Mouse (Mus musculus) stomach, postnatal 0 days (tissue): ENCODE data around the gene Rbm6. TPM values are rescaled to one million over a fixed set of nuclear protein-coding genes. Genes with fewer than 3 reads are reported as not detected.

ENCODE experiments used
- ATAC-seq: fragments of 200-750 bp; cut with Nextera tagmentation; 2 replicates; pipeline ENCODE4 v1.8.0; 2017; ENCODE audit not compliant: low FRiP score, low TSS enrichment
- DNase-seq: peaks from one replicate; pipeline ENCODE4 v3.0.0-alpha.2; 2016; ENCODE audit warnings: low spot score
- H3K27ac ChIP-seq: fragments of 300-500 bp; sonication (generic); replicated peaks from 2 replicates; pipeline ENCODE4 v1.5.1; 2014; ENCODE audit warnings: mild to moderate bottlenecking, control low read depth
- H3K27me3 ChIP-seq: fragments of 300-500 bp; sonication (generic); 2 replicates; pipeline ENCODE4 v1.6.1; 2014; ENCODE audit warnings: low read length; ENCODE audit not compliant: control insufficient read depth, insufficient read depth
- H3K36me3 ChIP-seq: fragments of 300-500 bp; sonication (generic); 2 replicates; pipeline ENCODE4 v1.6.1; 2014; ENCODE audit warnings: low read length, mixed read lengths; ENCODE audit not compliant: control insufficient read depth, insufficient read depth
- H3K4me1 ChIP-seq: fragments of 300-500 bp; sonication (generic); replicated peaks from 2 replicates; pipeline ENCODE4 v1.6.1; 2014; ENCODE audit warnings: antibody characterized with exemption; ENCODE audit not compliant: control insufficient read depth, insufficient read depth
- H3K4me2 ChIP-seq: fragments of 300-500 bp; sonication (generic); replicated peaks from 2 replicates; pipeline ENCODE4 v1.6.1; 2014; ENCODE audit warnings: low read depth, mild to moderate bottlenecking, control low read depth, moderate library complexity
- H3K4me3 ChIP-seq: fragments of 300-500 bp; sonication (generic); 2 replicates; pipeline ENCODE4 v1.5.1; 2014; ENCODE audit warnings: low read depth, low read length, control low read depth
- H3K9ac ChIP-seq: fragments of 300-500 bp; sonication (generic); 2 replicates; pipeline ENCODE4 v1.6.1; 2014; ENCODE audit warnings: mild to moderate bottlenecking, low read length, control low read depth, mixed read lengths
- H3K9me3 ChIP-seq: fragments of 300-500 bp; sonication (generic); 2 replicates; pipeline ENCODE4 v1.6.1; 2016; ENCODE audit warnings: low read length; ENCODE audit not compliant: control insufficient read depth
- CTCF ChIP-seq: IDR thresholded peaks from 2 replicates; pipeline ENCODE4 v1.5.1; 2016; ENCODE audit warnings: antibody characterized with exemption, low read depth, mild to moderate bottlenecking, moderate library complexity
- EP300 ChIP-seq: optimal IDR thresholded peaks from 2 replicates; pipeline ENCODE3; 2016; ENCODE audit warnings: antibody characterized with exemption
- WGBS: fragments of 180-500 bp; shearing (Covaris S2); extraction: QIAGEN DNeasy Blood & Tissue Kit; methylation state at CpG from one replicate; pipeline ENCODE4 v1.1.7; 2014; 5-methylcytosine and 5-hydroxymethylcytosine counted together
- polyA plus RNA-seq: library from polyadenylated mRNA; unstranded; fragments of >200 nt; fragmentation: Nextera tagmentation; extraction: Ambion mirVana; gene quantifications from 2 replicates; pipeline ENCODE4 v1.2.1, GENCODE M21; 2015

Rbm6 gene
- polyA plus RNA-seq, 1 experiment from 2014 or later: 25.6 TPM

GRCm38 (mm10) chr9:107904726-107905125 is 31.7 kb upstream of the Rbm6 start:
- H3K27me3 ChIP-seq: no peaks in the 10 kb centered on the region
- peaks cover 2% of the 10 kb centered on the region; the same call in 1 of the 2 replicates for H3K36me3 ChIP-seq
- TF ChIP-seq CTCF (peak; percentile 99), EP300 (peak; percentile 47)
- H3K4me3 ChIP-seq: no peak overlapping the region
- ATAC-seq (peak; percentile 8; the same call in 1 of the 2 replicates), DNase-seq (peak; percentile 90)
- H3K4me1 ChIP-seq: peaks cover 9% of the 10 kb centered on the region; the same call in 1 of the 2 replicates
- 0% methylated on average over 4 of the region's 4 CpGs for WGBS
- H3K27ac ChIP-seq: peak overlapping the region; percentile 96
- no peak overlapping the region for H3K4me2 ChIP-seq
- no peaks in the 10 kb centered on the region for H3K9me3 ChIP-seq
- H3K9ac ChIP-seq: no peak overlapping the region

- TF ChIP-seq CTCF: no peak
- TF ChIP-seq EP300: no peak
- H3K4me1 ChIP-seq: peaks cover 9% of the 10 kb centered on the region; the same call in 1 of the 2 replicates
- H3K4me2 ChIP-seq: peak overlapping the region; percentile 37; the same call in 1 of the 2 replicates
- no peak overlapping the region for H3K27ac ChIP-seq
- peaks cover 6% of the 10 kb centered on the region; the same call in 1 of the 2 replicates for H3K36me3 ChIP-seq
- H3K9ac ChIP-seq: no peak overlapping the region
- no peaks in the 10 kb centered on the region for H3K9me3 ChIP-seq
- 0 out of 2 replicates have a peak overlapping the region, but pooled peaks have one; percentile 10 for H3K4me3 ChIP-seq
- WGBS: 37% methylated on average over 17 of the region's 17 CpGs
- ATAC-seq (no peak), DNase-seq (no peak)
- no peaks in the 10 kb centered on the region for H3K27me3 ChIP-seq
Measured at GRCm38 (mm10) chr9:107901627-107901914, 28.5 kb upstream of the Rbm6 start.

- peaks cover 6% of the 10 kb centered on the region; the same call in 1 of the 2 replicates for H3K36me3 ChIP-seq
- peak overlapping the region; percentile 37 for H3K4me2 ChIP-seq
- peak; percentile 50 for ATAC-seq
- peak; percentile 91 for DNase-seq
- H3K4me1 ChIP-seq: peaks cover 4% of the 10 kb centered on the region; the same call in 1 of the 2 replicates
- peak overlapping the region; percentile 10; the same call in 1 of the 2 replicates for H3K4me3 ChIP-seq
- no peak overlapping the region for H3K27ac ChIP-seq
- TF ChIP-seq CTCF: peak; percentile 81
- no peak for TF ChIP-seq EP300
- H3K9me3 ChIP-seq: no peaks in the 10 kb centered on the region
- no peak overlapping the region for H3K9ac ChIP-seq
- no peaks in the 10 kb centered on the region for H3K27me3 ChIP-seq
- WGBS: 23% methylated on average over 44 of the region's 44 CpGs
Measured at GRCm38 (mm10) chr9:107900840-107901626, 28.0 kb upstream of the Rbm6 start.

GRCm38 (mm10) chr9:107899855-107900254 is 26.8 kb upstream of the Rbm6 start:
- Histone ChIP-seq H3K9ac (no peak overlapping the region), H3K27me3 (no peaks in the 10 kb centered on the region), H3K4me3 (no peak overlapping the region), H3K4me2 (no peak overlapping the region), H3K36me3 (peaks cover 6% of the 10 kb centered on the region; the same call in 1 of the 2 replicates), H3K9me3 (no peaks in the 10 kb centered on the region), H3K27ac (no peak overlapping the region), H3K4me1 (no peaks in the 10 kb centered on the region)
- TF ChIP-seq EP300 (no peak), CTCF (no peak)
- 77% methylated on average over 12 of the region's 12 CpGs for WGBS
- ATAC-seq (no peak), DNase-seq (no peak)

- H3K9me3 ChIP-seq: no peaks in the 10 kb centered on the region
- H3K4me1 ChIP-seq: no peaks in the 10 kb centered on the region
- no peak for DNase-seq
- no peak overlapping the region for H3K9ac ChIP-seq
- no peak overlapping the region for H3K4me3 ChIP-seq
- H3K27ac ChIP-seq: no peak overlapping the region
- peaks cover 6% of the 10 kb centered on the region; the same call in 1 of the 2 replicates for H3K36me3 ChIP-seq
- no peak for ATAC-seq
- 88% methylated on average over 10 of the region's 10 CpGs for WGBS
- H3K4me2 ChIP-seq: no peak overlapping the region
- H3K27me3 ChIP-seq: no peaks in the 10 kb centered on the region
- no peak for TF ChIP-seq EP300
- no peak for TF ChIP-seq CTCF
Measured at GRCm38 (mm10) chr9:107898563-107898962, 25.5 kb upstream of the Rbm6 start.

GRCm38 (mm10) chr9:107891023-107891422 is 18.0 kb upstream of the Rbm6 start:
- TF ChIP-seq EP300: no peak
- peak; percentile 67 for TF ChIP-seq CTCF
- Histone ChIP-seq H3K4me3 (no peak overlapping the region), H3K27ac (no peak overlapping the region; the same call in 1 of the 2 replicates), H3K4me1 (peaks cover 4% of the 10 kb centered on the region; the same call in 1 of the 2 replicates), H3K9me3 (no peaks in the 10 kb centered on the region), H3K4me2 (no peak overlapping the region), H3K9ac (no peak overlapping the region), H3K36me3 (no peaks in the 10 kb centered on the region), H3K27me3 (no peaks in the 10 kb centered on the region)
- 100% methylated on average over 1 of the region's 1 CpGs for WGBS
- ATAC-seq (no peak), DNase-seq (peak; percentile 52)
